8 mouse cellular contexts compared by ENCODE assay signal in the genomic region with DNA sequence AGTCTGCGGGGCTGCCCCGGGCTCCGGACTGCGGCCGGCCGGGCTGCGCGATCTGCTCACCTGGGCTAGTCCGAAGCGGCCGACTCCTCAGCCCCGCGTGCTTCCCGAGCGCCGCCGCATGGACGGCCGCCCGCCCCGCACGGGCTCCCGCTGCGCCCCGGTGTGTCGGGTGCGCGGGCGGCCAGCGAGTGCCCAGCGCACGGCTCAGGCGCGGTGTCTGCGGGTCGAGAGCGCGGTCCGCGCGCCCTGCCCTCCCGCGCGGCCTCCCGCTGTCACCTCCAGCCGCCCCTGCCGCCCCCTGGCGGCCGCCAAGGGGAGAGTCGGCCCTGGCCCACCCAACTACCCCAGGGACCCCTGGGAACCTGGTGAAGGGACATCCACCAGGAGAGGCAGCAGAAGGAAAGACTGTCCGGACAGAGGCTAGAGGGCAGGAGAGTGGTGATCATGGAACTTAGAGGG. TPM values are rescaled to one million over a fixed set of nuclear protein-coding genes. Genes with fewer than 3 reads are reported as not detected.
DNase-seq lines count a peak whose midpoint lies in the region; ATAC-seq and TF ChIP-seq lines count a peak whose summit lies in the region.

Gene Thsd4, minus strand, starts transcription at position 241 of the 459 bp plus-strand sequence.

- no peaks in the 10 kb centered on the region for H3K9me3 ChIP-seq in liver, embryonic 14.5 days (ENCODE audit: control insufficient read depth, low read length)

- peak within 1 kb of the TSS; percentile 31 for H3K4me2 ChIP-seq in liver, embryonic 14.5 days (ENCODE audit: low read depth)

- H3K36me3 ChIP-seq in spleen, adult 2 months (ENCODE audit: control insufficient read depth, insufficient read depth, low read length) = no peaks in the 10 kb centered on the region
- no peaks in the 10 kb centered on the region for H3K36me3 ChIP-seq in liver, embryonic 14.5 days (replicated peaks; ENCODE audit: control insufficient read depth, insufficient read depth, low read depth)

- no peak for ATAC-seq in liver, embryonic 14.5 days (ENCODE audit: insufficient read depth)

- TF ChIP-seq POLR2A in spleen, adult 2 months (IDR thresholded peaks at IDR 0.05; ENCODE audit: low read depth, low read length) = no peak

- under 1% methylated on average over 30 of the region's 51 CpGs for WGBS in spleen, adult 2 months
- under 1% methylated on average over 38 of the region's 51 CpGs for WGBS in liver, embryonic 14.5 days (ENCODE audit: insufficient replicate concordance)

- peak within 1 kb of the TSS; percentile 35; the same call in 1 of the 2 replicates for H3K4me3 ChIP-seq in spleen, adult 2 months (ENCODE audit: extremely low read depth, insufficient read depth, insufficient read length)
- peak within 1 kb of the TSS; percentile 39 to 51 for H3K4me3 ChIP-seq in liver, embryonic 14.5 days (ENCODE audit: insufficient read depth in 1 of 2, low read depth in 2 of 2, low read length in 2 of 2)

- no peaks in the 10 kb centered on the region; the same call in 1 of the 2 replicates for H3K4me1 ChIP-seq in spleen, adult 2 months (ENCODE audit: control insufficient read depth, insufficient read depth, insufficient read length)
- H3K4me1 ChIP-seq in liver, embryonic 14.5 days (replicated peaks; ENCODE audit: control insufficient read depth in 2 of 2, insufficient read depth in 2 of 2, low read length in 1 of 2) = peaks cover 0 to 4% of the 10 kb centered on the region in 2 experiments; a peak in 1 of 4 replicates

- TF ChIP-seq CTCF in spleen, adult 2 months (IDR thresholded peaks at IDR 0.05; ENCODE audit: extremely low read depth, insufficient read depth, insufficient read length, insufficient replicate concordance) = peak; percentile 32; the same call in 1 of the 2 replicates
- TF ChIP-seq CTCF in liver, embryonic 14.5 days (IDR thresholded peaks at IDR 0.05; ENCODE audit: low read depth) = peak; percentile 71

- peak in 1 of 2 experiments; percentile 5 for DNase-seq in spleen, adult 2 months (ENCODE audit: low read depth in 1 of 2, low spot score in 2 of 2)
- DNase-seq in spleen, adult 12 weeks (ENCODE audit: low spot score) = no peak
- DNase-seq in embryo, embryonic 10.5 days (ENCODE audit: low spot score) = peak; percentile 77
- DNase-seq in heart, adult 9 months (ENCODE audit: low spot score in 2 of 2) = peak; percentile 49 to 53
- DNase-seq in kidney, adult 9 months = peak; percentile 43
- DNase-seq in liver, embryonic 14.5 days (ENCODE audit: low read depth in 3 of 3, low spot score in 3 of 3) = peak in 1 of 3 experiments; percentile 14
- peak; percentile 83 for DNase-seq in neural tube, embryonic 10.5 days (ENCODE audit: extremely low spot score, low spot score)
- peak; percentile 30 to 39 for DNase-seq in thymus, postnatal 36 days

- H3K27ac ChIP-seq in spleen, adult 2 months (ENCODE audit: insufficient read depth, low read length) = no peak within 1 kb of the TSS
- H3K27ac ChIP-seq in liver, embryonic 14.5 days = no peak within 1 kb of the TSS

- no peak for TF ChIP-seq EP300 in liver, embryonic 14.5 days (IDR thresholded peaks at IDR 0.05; ENCODE audit: low read depth)

- no peak within 1 kb of the TSS for H3K9ac ChIP-seq in liver, embryonic 14.5 days (replicated peaks)

- H3K27me3 ChIP-seq in spleen, adult 2 months (ENCODE audit: control insufficient read depth, insufficient read depth, low read length) = peaks cover 6% of the 10 kb centered on the region
- peaks cover 15% of the 10 kb centered on the region for H3K27me3 ChIP-seq in liver, embryonic 14.5 days (ENCODE audit: control insufficient read depth, insufficient read depth, low read length)

RNA-seq across cellular contexts. Expression of gene Thsd4, which starts in this region (rescaled TPM):
- 0.95 and 1.5 TPM in 2 replicates for polyA plus RNA-seq in spleen, adult 2 months (2012; rRNA removed)
- polyA plus RNA-seq in liver, embryonic 14.5 days (2012; rRNA removed) = 0.47 and 0.48 TPM in 2 replicates
- polyA plus RNA-seq in liver, embryonic 14.5 days (2014; fragmentation: Nextera tagmentation; extraction: Ambion mirVana) = 0.43 and 1.0 TPM in 2 replicates
